Mouse (Mus musculus) intestine, postnatal 0 days (tissue): ENCODE results near the gene Dtnb. TPM values are rescaled to one million over a fixed set of nuclear protein-coding genes. Genes with fewer than 3 reads are reported as not detected.
"Not testable (repeated sequence)": the region's sequence is repeated elsewhere in the genome, so short reads cannot be mapped to it uniquely, and the experiment has no call there.

Experiments
- ATAC-seq: fragments of 200-750 bp; cut with Nextera tagmentation; 2 replicates; pipeline ENCODE4 v1.8.0; 2017; ENCODE audit warnings: mild to moderate bottlenecking, moderate TSS enrichment, moderate library complexity
- H3K27ac ChIP-seq: fragments of 300-500 bp; sonication (generic); 2 replicates; pipeline ENCODE4 v1.5.1; 2014; ENCODE audit warnings: mild to moderate bottlenecking, low read depth, low read length, moderate library complexity
- H3K27me3 ChIP-seq: fragments of 300-500 bp; sonication (generic); replicated peaks from 2 replicates; pipeline ENCODE4 v1.6.1; 2014; ENCODE audit warnings: low read length, mixed read lengths; ENCODE audit not compliant: control insufficient read depth, insufficient read depth
- H3K36me3 ChIP-seq: fragments of 300-500 bp; sonication (generic); 2 replicates; pipeline ENCODE4 v1.6.1; 2014; ENCODE audit warnings: mild to moderate bottlenecking, moderate library complexity; ENCODE audit not compliant: control insufficient read depth, insufficient read depth
- H3K4me1 ChIP-seq: fragments of 300-500 bp; sonication (generic); replicated peaks from 2 replicates; pipeline ENCODE4 v1.6.1; 2014; ENCODE audit warnings: antibody characterized with exemption, low read length, mixed read lengths; ENCODE audit not compliant: control insufficient read depth, insufficient read depth
- H3K4me2 ChIP-seq: fragments of 300-500 bp; sonication (generic); replicated peaks from 2 replicates; pipeline ENCODE4 v1.6.1; 2014; ENCODE audit warnings: low read depth, mild to moderate bottlenecking, moderate library complexity
- H3K4me3 ChIP-seq: fragments of 300-500 bp; sonication (generic); 2 replicates; pipeline ENCODE4 v1.5.1; 2014; ENCODE audit warnings: low read depth, low read length
- H3K9ac ChIP-seq: fragments of 300-500 bp; sonication (generic); 2 replicates; pipeline ENCODE4 v1.6.1; 2014; ENCODE audit warnings: mild to moderate bottlenecking, low read depth, low read length
- H3K9me3 ChIP-seq: fragments of 300-500 bp; sonication (generic); 2 replicates; pipeline ENCODE4 v1.6.1; 2016; ENCODE audit warnings: mixed run types; ENCODE audit not compliant: control insufficient read depth
- CTCF ChIP-seq: sonication (generic); IDR thresholded peaks from 2 replicates; pipeline ENCODE4 v1.5.1; 2016; ENCODE audit warnings: low read depth, mild to moderate bottlenecking, control low read depth, antibody characterized with exemption, moderate library complexity
- WGBS: fragments of 180-500 bp; shearing (Covaris S2); extraction: QIAGEN DNeasy Blood & Tissue Kit; methylation state at CpG from one replicate; pipeline ENCODE4 v1.1.7; 2014; 5-methylcytosine and 5-hydroxymethylcytosine counted together
- polyA plus RNA-seq: library from polyadenylated mRNA; unstranded; fragments of >200 nt; fragmentation: Nextera tagmentation; extraction: Ambion mirVana; gene quantifications from 2 replicates; pipeline ENCODE4 v1.2.1, GENCODE M21; 2015

Gene Dtnb
- polyA plus RNA-seq, 1 experiment from 2014 or later: 9.8 TPM

GRCm38 (mm10) chr12:3683041-3683440 lies 110.9 kb downstream of the Dtnb start:
- ATAC-seq: no peak
- H3K4me3 ChIP-seq: no peak overlapping the region
- WGBS: 83% methylated on average over 8 of the region's 8 CpGs
- H3K9ac ChIP-seq: no peak overlapping the region
- H3K27me3 ChIP-seq: no peaks in the 10 kb centered on the region
- H3K4me2 ChIP-seq: no peak overlapping the region
- H3K4me1 ChIP-seq: no peaks in the 10 kb centered on the region
- no peaks in the 10 kb centered on the region for H3K9me3 ChIP-seq
- no peak overlapping the region for H3K27ac ChIP-seq
- TF ChIP-seq CTCF: no peak
- no peaks in the 10 kb centered on the region for H3K36me3 ChIP-seq

- Histone ChIP-seq H3K9me3 (no peaks in the 10 kb centered on the region), H3K27me3 (no peaks in the 10 kb centered on the region), H3K9ac (no peak overlapping the region), H3K4me3 (no peak overlapping the region), H3K36me3 (no peaks in the 10 kb centered on the region), H3K4me1 (no peaks in the 10 kb centered on the region), H3K27ac (no peak overlapping the region), H3K4me2 (no peak overlapping the region)
- TF ChIP-seq CTCF: no peak
- WGBS: 71% methylated on average over 7 of the region's 7 CpGs
- no peak for ATAC-seq
Observed at GRCm38 (mm10) chr12:3686419-3686940, 114.3 kb downstream of the Dtnb start.

GRCm38 (mm10) chr12:3690926-3691529 lies 118.8 kb downstream of the Dtnb start:
- H3K9me3 ChIP-seq, ATAC-seq, H3K9ac ChIP-seq, H3K36me3 ChIP-seq, H3K4me2 ChIP-seq, H3K27me3 ChIP-seq, H3K4me3 ChIP-seq, H3K27ac ChIP-seq, H3K4me1 ChIP-seq: not testable (repeated sequence)
- 91% methylated on average over 17 of the region's 17 CpGs for WGBS

GRCm38 (mm10) chr12:3692795-3693392 lies 120.7 kb downstream of the Dtnb start:
- Histone ChIP-seq H3K4me1 (no peaks in the 10 kb centered on the region), H3K27ac (no peak overlapping the region), H3K36me3 (no peaks in the 10 kb centered on the region), H3K4me2 (no peak overlapping the region), H3K4me3 (no peak overlapping the region), H3K9me3 (no peaks in the 10 kb centered on the region), H3K27me3 (no peaks in the 10 kb centered on the region), H3K9ac (no peak overlapping the region)
- no peak for ATAC-seq
- no peak for TF ChIP-seq CTCF
- 58% methylated on average over 6 of the region's 6 CpGs for WGBS

- H3K36me3 ChIP-seq: no peaks in the 10 kb centered on the region
- H3K27me3 ChIP-seq: no peaks in the 10 kb centered on the region
- H3K27ac ChIP-seq: no peak overlapping the region
- no peak for ATAC-seq
- H3K4me3 ChIP-seq: no peak overlapping the region
- 65% methylated on average over 5 of the region's 5 CpGs for WGBS
- peak; percentile 82 for TF ChIP-seq CTCF
- H3K9me3 ChIP-seq: no peaks in the 10 kb centered on the region
- no peak overlapping the region for H3K4me2 ChIP-seq
- no peaks in the 10 kb centered on the region for H3K4me1 ChIP-seq
- H3K9ac ChIP-seq: no peak overlapping the region
Observed at GRCm38 (mm10) chr12:3695741-3696501, 123.7 kb downstream of the Dtnb start.

- no peaks in the 10 kb centered on the region for H3K4me1 ChIP-seq
- H3K9me3 ChIP-seq: no peaks in the 10 kb centered on the region
- WGBS: 88% methylated on average over 4 of the region's 4 CpGs
- no peak overlapping the region for H3K4me2 ChIP-seq
- TF ChIP-seq CTCF: no peak
- no peaks in the 10 kb centered on the region for H3K27me3 ChIP-seq
- H3K4me3 ChIP-seq: no peak overlapping the region
- H3K36me3 ChIP-seq: no peaks in the 10 kb centered on the region
- no peak overlapping the region for H3K27ac ChIP-seq
- no peak for ATAC-seq
- no peak overlapping the region for H3K9ac ChIP-seq
Observed at GRCm38 (mm10) chr12:3700503-3700902, 128.3 kb downstream of the Dtnb start.
